Mouse (Mus musculus): Measurements from ENCODE around the gene Gsg1l. TPM values are rescaled to one million over a fixed set of nuclear protein-coding genes. Genes with fewer than 3 reads are reported as not detected.

Gsg1l gene
- polyA plus RNA-seq, 1 experiment from 2014 or later, result 0.69 TPM

DNA sequence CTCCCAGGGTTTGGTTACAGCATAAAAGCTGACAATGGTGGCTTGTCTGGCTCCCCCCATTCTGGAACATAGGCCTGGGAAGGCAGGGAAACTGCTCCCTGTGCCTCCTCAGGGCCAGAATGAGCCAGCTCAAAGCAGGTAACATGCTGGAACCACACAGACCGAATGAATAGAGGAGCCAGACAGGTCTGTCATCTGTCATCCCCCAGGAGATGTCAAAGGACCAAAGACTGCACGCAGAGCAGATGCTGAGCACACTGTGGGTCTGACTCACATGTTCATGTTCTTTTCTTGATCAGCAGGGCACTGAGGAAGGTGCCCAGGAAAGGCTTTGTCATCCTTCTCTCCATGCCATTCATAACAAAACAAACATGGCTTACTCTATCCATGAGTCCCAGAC is 90.4 kb downstream of the Gsg1l start:
- H3K4me2 ChIP-seq, result no peak overlapping the region
- no peak for ATAC-seq (ENCODE audit: insufficient read depth, low FRiP score, low read depth)
- H3K4me1 ChIP-seq, result no peaks in the 10 kb centered on the region
- H3K9me3 ChIP-seq, result no peaks in the 10 kb centered on the region
- H3K4me3 ChIP-seq (replicated peaks), result no peak overlapping the region
- H3K9ac ChIP-seq, result no peak overlapping the region
- H3K27me3 ChIP-seq (replicated peaks), result no peaks in the 10 kb centered on the region
- 35% methylated on average over 2 of the region's 2 CpGs for WGBS
- H3K36me3 ChIP-seq, result no peaks in the 10 kb centered on the region
- H3K27ac ChIP-seq, result no peak overlapping the region

DNA sequence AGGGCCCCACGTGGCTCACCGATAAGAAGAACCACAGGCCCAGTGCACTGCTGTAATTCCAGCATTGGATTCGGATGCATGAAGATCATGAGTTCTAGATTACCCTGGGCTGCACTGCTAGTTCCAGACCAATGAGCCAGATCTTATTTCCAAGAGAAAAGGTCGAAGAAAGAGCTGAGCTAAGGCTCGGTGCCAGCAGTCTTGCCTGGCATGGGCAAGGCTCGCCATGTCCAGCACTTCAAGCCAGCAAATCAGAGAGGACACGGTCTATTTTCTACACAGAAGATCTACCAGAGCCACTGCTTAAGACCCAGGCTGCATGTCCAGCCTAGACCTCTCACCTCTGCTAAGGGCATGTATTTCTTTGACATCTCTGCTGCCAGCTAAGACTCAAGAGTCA is 92.2 kb downstream of the Gsg1l start:
- no peak overlapping the region for H3K4me2 ChIP-seq
- H3K9me3 ChIP-seq, result no peaks in the 10 kb centered on the region
- 86% methylated on average over 7 of the region's 7 CpGs for WGBS
- no peaks in the 10 kb centered on the region for H3K27me3 ChIP-seq (replicated peaks)
- H3K4me3 ChIP-seq (replicated peaks), result no peak overlapping the region
- no peak overlapping the region for H3K27ac ChIP-seq
- H3K36me3 ChIP-seq, result no peaks in the 10 kb centered on the region
- no peaks in the 10 kb centered on the region for H3K4me1 ChIP-seq
- H3K9ac ChIP-seq, result no peak overlapping the region
- ATAC-seq (ENCODE audit: insufficient read depth, low FRiP score, low read depth), result no peak

DNA sequence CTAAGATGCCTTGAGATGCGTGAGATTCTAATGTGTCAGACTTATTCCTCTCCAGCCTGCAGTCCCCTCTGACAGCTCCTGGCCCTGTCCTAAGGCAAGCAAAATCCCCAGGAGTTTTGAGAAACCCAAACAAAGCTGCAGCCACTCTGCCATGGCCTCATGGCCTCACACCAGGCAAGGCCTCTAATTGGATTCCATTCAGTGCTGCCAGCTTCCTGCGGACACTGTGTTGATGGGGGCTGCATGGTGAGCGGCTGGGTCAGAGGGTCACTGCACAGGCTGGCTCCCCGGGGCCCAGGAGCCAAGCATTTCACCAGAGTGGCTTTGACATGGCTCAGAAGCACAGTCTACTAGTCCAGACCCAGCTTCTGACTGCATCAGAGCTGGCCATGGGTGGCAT is 92.7 kb downstream of the Gsg1l start:
- no peak overlapping the region for H3K4me3 ChIP-seq (replicated peaks)
- ATAC-seq (ENCODE audit: insufficient read depth, low FRiP score, low read depth), result no peak
- H3K9me3 ChIP-seq, result no peaks in the 10 kb centered on the region
- no peaks in the 10 kb centered on the region for H3K36me3 ChIP-seq
- H3K27ac ChIP-seq, result no peak overlapping the region
- WGBS, result 37% methylated on average over 4 of the region's 4 CpGs
- H3K4me2 ChIP-seq, result no peak overlapping the region
- no peaks in the 10 kb centered on the region for H3K27me3 ChIP-seq (replicated peaks)
- no peaks in the 10 kb centered on the region for H3K4me1 ChIP-seq
- H3K9ac ChIP-seq, result no peak overlapping the region

DNA sequence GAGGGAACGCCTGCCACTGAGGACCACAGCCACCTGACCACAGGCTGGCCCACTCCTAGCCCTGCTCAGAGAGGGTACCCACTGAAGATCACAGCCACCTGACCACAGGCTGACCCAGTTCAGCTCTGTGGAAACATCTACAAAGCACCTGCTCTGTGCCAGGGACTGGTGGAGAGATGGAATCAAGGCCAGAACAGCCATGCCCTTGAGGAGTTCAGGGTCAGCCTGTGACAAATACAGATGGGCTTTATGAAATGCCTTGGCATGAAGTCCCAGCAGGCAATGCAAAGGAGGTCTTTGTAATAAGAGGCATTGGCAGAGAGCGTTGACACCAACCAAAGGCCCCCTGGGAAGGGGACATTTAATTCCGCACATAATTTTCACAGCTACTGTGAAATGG is 93.9 kb downstream of the Gsg1l start:
- no peak for ATAC-seq (ENCODE audit: insufficient read depth, low FRiP score, low read depth)
- H3K4me2 ChIP-seq, result no peak overlapping the region

DNA sequence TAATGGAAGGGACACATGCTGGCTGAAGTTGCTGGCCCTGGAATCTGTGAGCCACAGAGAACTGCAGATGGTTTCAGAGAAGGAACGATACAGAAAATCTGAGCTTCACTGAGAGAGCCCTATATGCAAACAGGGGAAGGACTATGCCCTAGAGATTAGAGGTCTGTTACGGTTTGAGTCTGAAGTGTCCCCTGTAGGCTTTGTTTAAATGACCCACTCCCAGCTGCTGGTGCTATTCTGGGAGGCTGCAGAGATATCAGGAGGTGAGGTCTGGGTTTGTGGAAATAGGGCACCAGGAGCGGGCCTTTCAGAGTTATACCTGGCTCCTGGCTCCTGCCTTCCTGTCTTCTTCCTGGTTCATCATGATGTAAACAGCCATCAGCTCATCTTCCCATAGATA is 95.1 kb downstream of the Gsg1l start:
- Histone ChIP-seq H3K4me1 (no peaks in the 10 kb centered on the region), H3K36me3 (no peaks in the 10 kb centered on the region), H3K4me2 (no peak overlapping the region), H3K27me3 (replicated peaks) (no peaks in the 10 kb centered on the region), H3K9me3 (no peaks in the 10 kb centered on the region), H3K9ac (no peak overlapping the region), H3K27ac (no peak overlapping the region), H3K4me3 (replicated peaks) (no peak overlapping the region)
- no peak for ATAC-seq (ENCODE audit: insufficient read depth, low FRiP score, low read depth)
- 73% methylated on average over 3 of the region's 3 CpGs for WGBS

More for the DNA sequence above, 93.9 kb downstream of the Gsg1l start:
- H3K4me1 ChIP-seq, result no peaks in the 10 kb centered on the region
- no peak overlapping the region for H3K27ac ChIP-seq
- no peaks in the 10 kb centered on the region for H3K9me3 ChIP-seq
- no peak overlapping the region for H3K4me3 ChIP-seq (replicated peaks)
- no peaks in the 10 kb centered on the region for H3K27me3 ChIP-seq (replicated peaks)
- no peaks in the 10 kb centered on the region for H3K36me3 ChIP-seq
- no peak overlapping the region for H3K9ac ChIP-seq
- WGBS, result 78% methylated on average over 3 of the region's 3 CpGs

DNA sequence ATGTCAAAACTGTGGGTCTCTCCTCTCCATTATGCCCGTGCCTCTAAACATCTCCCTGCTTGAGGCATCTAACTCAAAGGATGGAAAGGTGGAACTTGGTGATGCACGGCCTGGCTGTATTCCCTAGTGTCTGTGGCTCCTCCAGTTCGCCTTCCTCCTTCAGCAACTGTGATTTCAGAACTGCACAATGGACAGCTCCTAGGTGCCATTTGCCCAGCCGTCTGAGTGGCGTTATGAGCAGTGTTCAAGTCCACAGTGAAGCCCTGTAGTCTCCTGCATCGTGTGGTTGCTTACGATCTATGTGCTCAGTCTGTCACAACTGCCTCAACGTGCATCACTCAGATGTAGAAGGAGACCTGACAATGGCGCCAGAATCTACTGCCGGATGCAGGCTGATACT is 96.6 kb downstream of the Gsg1l start:
- Histone ChIP-seq H3K27me3 (replicated peaks) (no peaks in the 10 kb centered on the region), H3K27ac (no peak overlapping the region), H3K4me1 (no peaks in the 10 kb centered on the region), H3K36me3 (no peaks in the 10 kb centered on the region), H3K4me2 (no peak overlapping the region), H3K9ac (no peak overlapping the region), H3K9me3 (no peaks in the 10 kb centered on the region), H3K4me3 (replicated peaks) (no peak overlapping the region)
- 57% methylated on average over 10 of the region's 10 CpGs for WGBS
- ATAC-seq (ENCODE audit: insufficient read depth, low FRiP score, low read depth), result no peak

DNA sequence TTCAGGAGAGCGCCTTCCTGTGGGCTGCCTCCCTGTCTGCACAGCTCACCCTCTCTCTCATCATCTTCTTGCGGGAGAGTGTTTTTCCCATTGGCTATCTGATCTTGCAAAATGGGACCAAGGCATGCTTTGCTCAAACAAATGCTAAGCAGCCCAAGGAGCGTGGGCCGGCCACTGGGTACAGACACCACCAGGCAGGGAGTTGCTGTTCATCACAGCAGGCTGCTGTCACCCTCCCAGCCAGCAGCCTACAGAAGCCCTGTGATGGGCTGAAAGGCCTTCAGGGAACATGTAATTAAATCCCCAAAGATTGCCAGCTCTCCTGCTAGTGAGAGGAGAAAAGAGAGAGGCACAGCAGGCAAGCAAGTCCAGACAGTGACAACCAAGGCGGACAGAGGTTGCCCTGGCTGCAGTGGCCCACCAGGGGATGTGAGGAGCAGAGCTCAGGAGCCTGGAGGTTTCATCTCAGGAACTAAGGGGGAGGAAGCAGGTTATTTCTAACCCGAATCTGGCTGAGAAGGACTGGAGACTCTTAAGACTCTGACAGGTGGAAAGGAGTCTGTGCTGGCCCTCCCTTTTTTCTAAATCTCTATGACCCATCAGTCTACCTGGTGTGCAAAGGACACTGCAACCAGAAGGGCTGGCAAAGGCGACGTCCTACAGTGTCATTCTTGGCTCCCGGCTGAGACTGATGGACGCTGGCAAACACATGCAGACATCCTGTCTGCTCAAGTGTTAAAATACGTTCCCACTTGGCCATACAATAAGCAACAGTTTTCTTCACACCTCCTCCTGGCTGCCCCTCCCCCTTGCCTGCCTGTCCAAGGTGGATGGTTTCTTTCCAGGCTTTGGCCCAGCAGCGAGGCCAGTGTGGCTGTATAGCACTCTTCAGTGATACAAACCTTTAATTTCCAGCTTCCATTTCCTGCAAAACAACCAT is 98.0 kb downstream of the Gsg1l start:
- H3K27me3 ChIP-seq (replicated peaks), result no peaks in the 10 kb centered on the region
- H3K36me3 ChIP-seq, result no peaks in the 10 kb centered on the region
- H3K27ac ChIP-seq, result no peak overlapping the region
- no peaks in the 10 kb centered on the region for H3K9me3 ChIP-seq
- ATAC-seq (ENCODE audit: insufficient read depth, low FRiP score, low read depth), result no peak
- no peak overlapping the region for H3K9ac ChIP-seq
- no peaks in the 10 kb centered on the region for H3K4me1 ChIP-seq
- WGBS, result 42% methylated on average over 12 of the region's 12 CpGs
- no peak overlapping the region for H3K4me3 ChIP-seq (replicated peaks)
- H3K4me2 ChIP-seq, result no peak overlapping the region

DNA sequence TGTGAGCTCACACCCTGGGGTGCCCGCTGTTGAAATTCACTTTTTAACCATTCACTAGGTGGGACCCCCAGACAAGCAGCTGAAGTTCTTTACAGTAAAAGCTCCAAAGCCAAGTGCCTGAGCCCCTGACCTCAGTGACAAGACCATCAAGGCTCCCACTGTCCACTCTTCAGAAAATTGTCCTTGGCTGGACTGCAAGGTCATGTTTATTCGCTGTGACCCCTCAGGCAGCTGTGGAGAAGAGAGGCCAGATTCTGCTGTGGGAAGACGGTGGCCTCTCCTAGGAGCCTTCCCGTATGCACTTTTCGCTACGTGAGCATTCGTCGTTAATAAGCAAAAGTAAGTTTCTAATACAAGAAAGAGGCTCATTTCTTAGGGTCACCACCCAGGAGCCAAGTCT is 102.6 kb downstream of the Gsg1l start:
- no peak overlapping the region for H3K4me2 ChIP-seq
- no peak for ATAC-seq (ENCODE audit: insufficient read depth, low FRiP score, low read depth)
- no peaks in the 10 kb centered on the region for H3K27me3 ChIP-seq (replicated peaks)
- no peaks in the 10 kb centered on the region for H3K9me3 ChIP-seq
- 73% methylated on average over 8 of the region's 8 CpGs for WGBS
- no peaks in the 10 kb centered on the region for H3K36me3 ChIP-seq
- no peak overlapping the region for H3K9ac ChIP-seq
- no peak overlapping the region for H3K27ac ChIP-seq
- H3K4me3 ChIP-seq (replicated peaks), result no peak overlapping the region
- H3K4me1 ChIP-seq, result no peaks in the 10 kb centered on the region

DNA sequence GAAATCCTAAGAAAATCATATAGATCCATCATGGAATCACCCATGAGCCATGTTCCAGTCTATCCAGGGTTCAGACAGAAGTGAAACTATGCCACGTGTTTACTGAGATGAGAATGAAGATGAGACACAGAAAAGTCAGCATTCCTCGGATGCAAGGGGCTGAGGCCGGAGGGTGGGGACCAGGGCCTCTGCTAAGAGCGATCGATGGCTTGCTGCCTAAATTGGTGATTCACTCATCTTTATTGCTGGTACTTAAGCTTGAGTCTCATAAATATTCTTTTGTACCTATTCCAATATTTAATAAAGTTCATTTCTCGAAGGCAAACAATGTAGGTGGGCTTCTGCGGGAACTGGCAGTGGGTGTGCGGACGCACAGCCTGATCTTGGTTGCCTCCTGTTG is 105.5 kb downstream of the Gsg1l start:
- Histone ChIP-seq H3K27ac (no peak overlapping the region), H3K36me3 (no peaks in the 10 kb centered on the region), H3K4me3 (replicated peaks) (no peak overlapping the region), H3K9ac (no peak overlapping the region), H3K4me2 (no peak overlapping the region), H3K9me3 (no peaks in the 10 kb centered on the region), H3K4me1 (no peaks in the 10 kb centered on the region), H3K27me3 (replicated peaks) (no peaks in the 10 kb centered on the region)
- WGBS, result 75% methylated on average over 9 of the region's 9 CpGs
- ATAC-seq (ENCODE audit: insufficient read depth, low FRiP score, low read depth), result no peak

DNA sequence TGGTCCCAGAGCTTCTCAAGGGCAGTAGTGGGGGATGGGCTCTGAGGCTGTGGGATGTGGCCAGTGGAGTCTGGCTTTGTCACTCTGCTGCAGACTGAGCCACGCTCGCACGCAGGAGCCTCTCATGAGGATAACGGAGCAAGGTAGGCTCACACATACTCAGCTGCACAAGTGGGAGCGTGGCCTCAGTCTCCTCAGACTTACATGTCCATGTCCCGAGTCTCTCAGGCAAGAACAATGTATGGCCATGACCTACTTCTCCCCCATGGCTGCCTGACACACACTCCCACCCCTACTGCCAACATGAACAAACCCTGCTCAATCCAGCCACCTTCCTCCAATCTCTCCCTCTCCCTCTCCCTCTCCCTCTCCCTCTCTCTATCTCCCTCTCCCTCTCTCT is 106.8 kb downstream of the Gsg1l start:
- H3K9me3 ChIP-seq, result no peaks in the 10 kb centered on the region
- no peak overlapping the region for H3K9ac ChIP-seq
- H3K27ac ChIP-seq, result no peak overlapping the region
- H3K27me3 ChIP-seq (replicated peaks), result no peaks in the 10 kb centered on the region
- 72% methylated on average over 6 of the region's 6 CpGs for WGBS
- H3K36me3 ChIP-seq, result no peaks in the 10 kb centered on the region
- no peak overlapping the region for H3K4me2 ChIP-seq
- no peaks in the 10 kb centered on the region for H3K4me1 ChIP-seq
- ATAC-seq (ENCODE audit: insufficient read depth, low FRiP score, low read depth), result no peak
- H3K4me3 ChIP-seq (replicated peaks), result no peak overlapping the region

DNA sequence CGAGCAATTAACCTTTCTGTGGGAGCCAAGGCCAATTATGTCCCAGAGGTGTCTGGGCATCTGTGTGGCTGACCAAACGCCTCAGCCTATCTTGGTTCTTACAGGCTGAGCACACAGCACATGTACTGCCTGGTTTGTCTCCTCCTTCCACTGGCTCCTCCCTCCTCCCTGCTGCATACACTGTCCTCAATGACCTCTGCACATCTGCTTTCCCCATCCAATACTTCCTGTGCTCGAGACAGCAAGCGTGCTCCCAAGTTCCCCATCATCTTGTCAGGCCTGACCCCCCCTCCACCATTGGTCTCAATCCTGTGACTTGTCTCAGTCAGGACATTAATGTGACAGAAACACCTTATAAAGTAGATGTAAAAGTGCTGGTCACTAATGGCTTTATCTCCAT is 108.3 kb downstream of the Gsg1l start:
- no peak overlapping the region for H3K9ac ChIP-seq
- no peaks in the 10 kb centered on the region for H3K36me3 ChIP-seq
- no peaks in the 10 kb centered on the region for H3K9me3 ChIP-seq
- no peak for ATAC-seq (ENCODE audit: insufficient read depth, low FRiP score, low read depth)
- no peaks in the 10 kb centered on the region for H3K4me1 ChIP-seq
- no peak overlapping the region for H3K4me3 ChIP-seq (replicated peaks)
- 55% methylated on average over 4 of the region's 4 CpGs for WGBS
- H3K4me2 ChIP-seq, result no peak overlapping the region
- no peak overlapping the region for H3K27ac ChIP-seq
- H3K27me3 ChIP-seq (replicated peaks), result no peaks in the 10 kb centered on the region

DNA sequence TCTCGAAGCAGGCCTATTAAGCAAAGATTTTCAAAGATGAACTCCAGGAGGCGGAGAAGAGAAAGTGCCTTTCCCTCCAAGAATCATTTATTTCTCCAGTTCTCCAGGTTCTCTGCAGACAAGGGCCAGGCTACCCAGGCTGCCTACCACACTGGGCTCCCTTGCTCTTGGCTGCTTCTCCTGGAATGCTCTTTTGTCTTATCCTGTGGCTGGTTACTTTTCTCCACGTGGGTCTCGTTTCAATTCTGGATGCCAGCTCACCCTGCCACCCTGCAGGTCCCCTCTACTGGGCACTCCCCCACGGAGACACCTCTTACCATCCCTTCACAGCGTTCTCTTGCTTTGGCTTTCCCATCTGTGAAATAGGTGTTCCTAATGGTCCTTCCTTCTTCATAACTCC is 109.4 kb downstream of the Gsg1l start:
- ATAC-seq (ENCODE audit: insufficient read depth, low FRiP score, low read depth), result no peak
- WGBS, result 58% methylated on average over 6 of the region's 6 CpGs
- H3K4me2 ChIP-seq, result no peak overlapping the region
- H3K9ac ChIP-seq, result no peak overlapping the region
- H3K27ac ChIP-seq, result no peak overlapping the region
- H3K27me3 ChIP-seq (replicated peaks), result no peaks in the 10 kb centered on the region
- no peaks in the 10 kb centered on the region for H3K4me1 ChIP-seq
- H3K36me3 ChIP-seq, result no peaks in the 10 kb centered on the region
- no peak overlapping the region for H3K4me3 ChIP-seq (replicated peaks)
- no peaks in the 10 kb centered on the region for H3K9me3 ChIP-seq

Measured in stomach, embryonic 15.5 days (tissue).